Mouse (Mus musculus) pancreas, adult 10 weeks (tissue): ENCODE results near the gene Olfr164. TPM values are rescaled to one million over a fixed set of nuclear protein-coding genes. Genes with fewer than 3 reads are reported as not detected.

Experiments used
- polyA plus RNA-seq: library from polyadenylated mRNA; stranded (reverse); fragments of 350-450 nt; fragmentation: Illumina TruSeq; extraction: RNeasy Lipid Tissue Mini Kit (QIAGEN cat#74804); gene quantifications from one replicate; pipeline ENCODE4 v1.2.3, GENCODE M21; 2015; ENCODE audit warnings: low read depth, low replicate concordance; ENCODE audit not compliant: insufficient read depth

The Olfr164 gene
- polyA plus RNA-seq, result not detected

DNA sequence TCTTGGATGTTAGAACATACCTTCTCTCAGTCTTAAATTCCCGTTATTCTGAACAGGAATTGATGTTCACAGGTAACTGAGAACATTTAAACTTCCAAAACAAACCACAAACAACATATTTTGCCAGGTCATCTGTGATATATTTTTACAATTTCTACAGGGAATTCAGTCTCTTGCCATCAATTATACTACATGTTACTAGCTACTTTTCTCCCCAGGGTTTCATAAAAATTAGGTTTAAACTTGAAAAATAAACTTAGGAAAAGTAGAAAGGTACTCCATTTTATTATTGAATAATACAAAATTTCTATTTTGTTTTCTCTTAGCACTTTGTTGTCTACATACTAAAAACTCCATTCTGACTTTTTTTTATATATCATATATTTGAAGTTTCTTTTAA, at the start of gene Olfr164:
Gene Olfr164, minus strand, starts transcription at position 101 of the 400 bp plus-strand sequence.

Other genes starting within 250 kb of the Olfr164 start
- gene Olfr165, start 109.1 kb upstream of the Olfr164 start, polyA plus RNA-seq, result not detected
- gene Olfr166, start 169.6 kb upstream of the Olfr164 start, polyA plus RNA-seq, result not detected
- not detected for gene Olfr167, start 208.2 kb upstream of the Olfr164 start, polyA plus RNA-seq
- gene Olfr168, start 221.5 kb upstream of the Olfr164 start, polyA plus RNA-seq, result not detected